Mouse (Mus musculus) heart, embryonic 14.5 days (tissue): ENCODE results near the gene Rab11b. TPM values are rescaled to one million over a fixed set of nuclear protein-coding genes. Genes with fewer than 3 reads are reported as not detected.

Experiments used
- ATAC-seq: fragments of 200-750 bp; cut with Nextera tagmentation; 2 replicates; pipeline ENCODE4 v1.8.0; 2017; ENCODE audit warnings: low read depth, moderate TSS enrichment; ENCODE audit not compliant: insufficient number of reproducible peaks, insufficient read depth, low FRiP score
- H3K27ac ChIP-seq, 2 experiments: fragments of 200-500 bp in 1 of 2; fragments of 300-500 bp in 1 of 2; sonication (generic) in 1 of 2; replicated peaks in 1 of 2; 2 replicates each; pipeline ENCODE4 v1.5.1; 2012 to 2014; ENCODE audit warnings: low read depth in 2 of 2, low read length in 2 of 2, control low read depth in 1 of 2, mild to moderate bottlenecking in 1 of 2, mixed read lengths in 1 of 2; ENCODE audit not compliant: control insufficient read depth in 1 of 2, insufficient read depth in 1 of 2
- H3K27me3 ChIP-seq: fragments of 300-500 bp; sonication (generic); 2 replicates; pipeline ENCODE4 v1.6.1; 2014; ENCODE audit warnings: mild to moderate bottlenecking, low read length, control low read depth; ENCODE audit not compliant: control insufficient read depth, insufficient read depth
- H3K36me3 ChIP-seq: fragments of 300-500 bp; sonication (generic); 2 replicates; pipeline ENCODE4 v1.6.1; 2014; ENCODE audit warnings: mild to moderate bottlenecking, control low read depth, low read length, mixed read lengths; ENCODE audit not compliant: control insufficient read depth, insufficient read depth
- H3K4me1 ChIP-seq, 2 experiments: fragments of 200-500 bp in 1 of 2; fragments of 300-500 bp in 1 of 2; sonication (generic) in 1 of 2; 2 replicates each; pipeline ENCODE4 v1.6.1; 2012 to 2014; ENCODE audit warnings: low read length in 2 of 2, control low read depth in 1 of 2, mixed read lengths in 1 of 2; ENCODE audit not compliant: control insufficient read depth in 2 of 2, insufficient read depth in 2 of 2
- H3K4me2 ChIP-seq: fragments of 300-500 bp; sonication (generic); 2 replicates; pipeline ENCODE4 v1.6.1; 2014; ENCODE audit warnings: mild to moderate bottlenecking, low read length
- H3K4me3 ChIP-seq, 2 experiments: fragments of 200-500 bp in 1 of 2; fragments of 300-500 bp in 1 of 2; sonication (generic) in 1 of 2; 2 replicates each; pipeline ENCODE4 v1.5.1; 2012 to 2014; ENCODE audit warnings: low read length in 2 of 2, mild to moderate bottlenecking in 2 of 2, control low read depth in 1 of 2, low read depth in 1 of 2, moderate library complexity in 1 of 2; ENCODE audit not compliant: control insufficient read depth in 1 of 2, insufficient read depth in 1 of 2
- H3K9ac ChIP-seq: fragments of 300-500 bp; sonication (generic); 2 replicates; pipeline ENCODE4 v1.6.1; 2014; ENCODE audit warnings: mild to moderate bottlenecking, low read length
- H3K9me3 ChIP-seq: fragments of 300-500 bp; sonication (generic); 2 replicates; pipeline ENCODE4 v1.6.1; 2016; ENCODE audit warnings: low read length, control low read depth; ENCODE audit not compliant: control insufficient read depth
- WGBS: fragments of 180-500 bp; shearing (Covaris S2); extraction: QIAGEN DNeasy Blood & Tissue Kit; methylation state at CpG from one replicate; pipeline ENCODE4 v1.1.7; 2014; 5-methylcytosine and 5-hydroxymethylcytosine counted together
- polyA plus RNA-seq: library from polyadenylated mRNA; unstranded; fragments of >200 nt; fragmentation: Nextera tagmentation; extraction: Ambion mirVana; gene quantifications from 2 replicates; pipeline ENCODE4 v1.2.1, GENCODE M21; 2014

Gene Rab11b
- polyA plus RNA-seq, 1 experiment from 2014 or later, result 300 TPM

DNA sequence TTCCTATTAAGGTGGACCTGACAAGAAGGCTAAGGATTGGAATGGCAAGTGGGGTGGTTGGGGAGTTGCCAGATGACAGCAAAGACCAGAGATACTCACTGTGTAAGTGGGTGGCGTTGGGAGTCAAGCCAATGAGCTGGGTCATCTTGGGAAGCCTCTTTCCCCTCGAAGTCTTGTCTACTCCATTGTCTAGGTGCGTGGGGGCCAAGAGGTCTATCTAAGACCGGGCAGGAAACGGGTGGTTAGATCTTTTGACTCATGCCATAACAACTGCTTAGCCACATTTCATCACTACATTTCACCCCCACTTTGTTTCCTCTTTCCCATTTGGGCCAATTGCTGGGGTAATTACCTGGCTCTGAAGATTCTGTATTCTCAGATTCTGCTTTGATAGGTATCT, 20.1 kb upstream of the Rab11b start:
- no peaks in the 10 kb centered on the region for H3K27me3 ChIP-seq
- 80% methylated on average over 5 of the region's 5 CpGs for WGBS
- H3K9ac ChIP-seq, result peak overlapping the region; percentile 65; the same call in 1 of the 2 replicates
- H3K9me3 ChIP-seq, result no peaks in the 10 kb centered on the region
- peak overlapping the region; percentile 80 for H3K4me2 ChIP-seq
- peak overlapping the region in 1 of 2 experiments; percentile 39; a peak in 3 of 4 replicates for H3K4me3 ChIP-seq
- peaks cover 42 to 59% of the 10 kb centered on the region in 2 experiments for H3K4me1 ChIP-seq
- peak overlapping the region in 1 of 2 experiments; percentile 84; a peak in 3 of 4 replicates for H3K27ac ChIP-seq
- ATAC-seq, result no peak
- peaks cover 25% of the 10 kb centered on the region for H3K36me3 ChIP-seq

DNA sequence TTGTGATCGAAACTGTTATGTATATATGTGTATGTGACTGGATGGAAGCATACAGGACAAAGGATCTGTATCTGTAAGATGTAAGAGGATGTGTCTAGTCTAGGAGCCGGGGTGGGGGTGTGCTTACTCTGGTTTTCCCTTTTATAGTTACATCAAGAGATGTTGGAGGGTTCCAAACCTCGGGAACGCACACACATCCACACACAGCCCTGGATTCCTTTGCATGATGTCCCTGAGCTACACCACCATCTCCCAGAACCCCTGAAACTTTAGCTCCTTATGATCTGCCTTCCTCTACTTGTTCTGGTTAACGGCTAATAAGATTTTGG, 19.6 kb upstream of the Rab11b start:
- ATAC-seq, result no peak
- 91% methylated on average over 5 of the region's 5 CpGs for WGBS
- H3K36me3 ChIP-seq, result peaks cover 30% of the 10 kb centered on the region
- peak overlapping the region in 1 of 2 experiments; percentile 39; a peak in 2 of 4 replicates for H3K4me3 ChIP-seq
- no peaks in the 10 kb centered on the region for H3K9me3 ChIP-seq
- no peak overlapping the region for H3K9ac ChIP-seq
- H3K27me3 ChIP-seq, result no peaks in the 10 kb centered on the region
- H3K27ac ChIP-seq, result peak overlapping the region in 1 of 2 experiments; percentile 84; a peak in 3 of 4 replicates
- peaks cover 42 to 59% of the 10 kb centered on the region in 2 experiments for H3K4me1 ChIP-seq
- H3K4me2 ChIP-seq, result peak overlapping the region; percentile 80

DNA sequence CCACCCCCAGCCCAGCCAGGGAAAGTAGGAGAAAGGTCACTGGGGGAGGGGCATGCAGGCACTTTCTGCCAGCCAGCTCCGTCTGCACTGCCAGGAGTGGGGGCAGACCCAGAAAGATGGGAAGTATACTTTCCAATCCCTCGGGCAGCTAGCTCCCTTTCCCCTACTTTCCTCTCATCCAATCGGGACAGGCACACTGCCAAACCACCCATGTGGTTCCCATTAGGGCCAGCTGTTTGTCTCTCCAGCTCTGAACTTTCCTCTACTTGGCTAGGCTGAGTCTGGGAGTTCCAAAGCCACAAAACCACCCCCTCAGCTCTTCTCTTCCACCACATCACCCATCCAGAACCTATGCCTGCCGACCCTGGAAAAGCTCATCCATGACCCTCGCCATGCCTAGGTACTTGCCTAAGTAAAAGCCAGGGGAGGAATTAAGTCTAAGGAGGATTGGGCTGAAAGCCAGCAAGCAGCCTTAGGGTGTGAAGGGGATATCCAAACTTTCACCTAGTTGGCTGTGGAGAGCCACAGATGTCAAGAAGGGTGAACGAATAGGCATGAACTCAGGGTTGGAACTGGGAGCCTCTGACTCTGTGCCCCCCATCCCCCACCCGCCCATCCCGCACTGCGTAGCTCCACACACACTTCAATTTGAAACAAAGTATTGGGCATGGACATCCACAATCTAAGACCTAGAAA, 19.1 kb upstream of the Rab11b start:
- H3K9me3 ChIP-seq, result no peaks in the 10 kb centered on the region
- 38% methylated on average over 9 of the region's 9 CpGs for WGBS
- H3K4me3 ChIP-seq, result peak overlapping the region; percentile 14 to 39; a peak in 3 of 4 replicates
- H3K36me3 ChIP-seq, result peaks cover 32% of the 10 kb centered on the region
- no peaks in the 10 kb centered on the region for H3K27me3 ChIP-seq
- H3K27ac ChIP-seq, result peak overlapping the region; percentile 84 to 89
- H3K9ac ChIP-seq, result peak overlapping the region; percentile 58
- H3K4me1 ChIP-seq, result peaks cover 42 to 59% of the 10 kb centered on the region in 2 experiments
- peak; percentile 83 for ATAC-seq
- H3K4me2 ChIP-seq, result peak overlapping the region; percentile 80

DNA sequence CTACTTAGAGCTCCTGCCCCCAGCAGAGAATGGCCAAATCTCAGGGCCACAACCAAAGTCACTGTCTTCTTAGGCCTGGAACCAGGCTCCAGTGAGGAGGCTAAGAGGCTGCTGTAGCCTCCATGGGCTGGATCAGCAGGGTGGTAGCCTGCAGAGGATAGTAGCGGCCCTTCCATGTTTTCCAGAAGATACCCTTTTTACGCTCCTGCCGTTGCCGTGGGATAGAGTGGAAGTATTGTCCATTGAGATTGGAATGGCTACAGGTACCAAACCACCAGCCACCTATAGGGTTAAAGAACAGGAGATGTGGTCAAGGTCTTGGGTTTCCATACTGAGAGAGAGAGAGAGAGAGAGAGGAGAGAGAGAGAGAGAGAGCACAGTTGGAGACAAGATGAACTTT, 15.0 kb upstream of the Rab11b start:
- Histone ChIP-seq H3K36me3 (peaks cover 32% of the 10 kb centered on the region), H3K27me3 (no peaks in the 10 kb centered on the region), H3K9ac (no peak overlapping the region), H3K9me3 (no peaks in the 10 kb centered on the region), H3K4me3 (no peak overlapping the region), H3K4me2 (no peak overlapping the region), H3K4me1 (peaks cover 18 to 22% of the 10 kb centered on the region in 2 experiments), H3K27ac (no peak overlapping the region)
- no peak for ATAC-seq
- WGBS, result 96% methylated on average over 4 of the region's 4 CpGs

DNA sequence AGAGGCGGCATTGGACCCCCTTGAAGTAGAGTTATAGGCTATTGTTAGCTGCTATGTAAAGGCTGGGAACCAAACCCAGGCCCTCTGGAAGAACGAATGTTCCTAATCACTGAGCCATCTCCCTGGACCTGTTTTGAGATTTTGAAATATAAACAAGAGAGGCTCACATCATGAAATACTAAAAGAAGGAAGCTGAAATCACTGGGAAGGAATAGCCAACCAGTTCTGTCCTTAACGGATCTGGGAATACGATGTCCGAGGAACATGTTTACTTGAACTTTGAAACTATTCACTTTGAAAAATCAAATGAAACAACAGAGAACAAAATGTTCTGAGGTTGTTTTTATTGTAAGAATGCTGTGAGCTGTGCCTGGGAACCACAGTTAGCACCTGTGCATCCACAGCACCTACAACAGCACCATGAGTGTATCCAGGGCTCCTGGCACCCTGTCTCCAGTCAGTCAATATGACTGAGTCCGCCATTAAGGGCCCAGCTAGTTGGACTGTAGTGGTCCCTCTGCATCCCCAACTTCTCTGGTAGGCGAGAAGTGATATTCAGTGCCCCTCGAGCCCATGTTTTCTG, 14.3 kb upstream of the Rab11b start:
- WGBS, result 87% methylated on average over 8 of the region's 8 CpGs
- H3K27me3 ChIP-seq, result no peaks in the 10 kb centered on the region
- no peak overlapping the region for H3K4me2 ChIP-seq
- H3K9ac ChIP-seq, result no peak overlapping the region
- no peak for ATAC-seq
- no peak overlapping the region for H3K4me3 ChIP-seq
- H3K27ac ChIP-seq, result no peak overlapping the region
- H3K36me3 ChIP-seq, result peaks cover 32% of the 10 kb centered on the region
- no peaks in the 10 kb centered on the region for H3K9me3 ChIP-seq
- H3K4me1 ChIP-seq, result peaks cover 13 to 16% of the 10 kb centered on the region in 2 experiments

DNA sequence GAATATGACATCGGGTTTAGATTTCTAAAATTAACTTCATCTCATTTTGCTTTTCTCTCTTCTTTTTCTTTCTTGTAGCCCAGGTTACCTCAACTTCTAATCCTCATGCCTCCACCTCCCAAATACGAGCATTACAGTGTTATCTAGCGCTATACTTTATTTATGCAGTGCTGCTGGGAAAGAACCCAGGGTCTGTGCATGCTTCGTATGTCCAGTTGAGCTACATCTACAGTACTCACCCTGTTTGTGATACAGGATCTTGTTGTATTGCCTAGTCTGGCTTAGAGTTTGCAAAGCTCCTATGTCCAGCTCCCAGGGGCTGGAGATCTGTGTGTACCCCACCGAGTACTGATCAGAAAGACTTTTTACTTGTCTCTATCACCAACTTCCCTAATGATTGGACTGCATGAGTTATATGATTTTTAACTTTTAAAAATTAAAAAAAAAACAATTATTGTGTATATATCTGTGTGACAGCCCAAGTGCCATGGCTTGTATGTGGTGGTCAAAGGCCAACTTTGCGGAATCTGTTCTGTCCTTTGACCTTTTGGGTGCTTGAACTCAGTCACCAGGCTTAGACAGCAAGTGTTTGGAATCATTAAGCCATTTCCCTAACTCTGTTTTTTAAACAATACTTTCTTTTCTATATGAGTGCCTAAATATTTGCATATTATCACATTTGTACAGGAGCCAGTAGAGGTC, 13.7 kb upstream of the Rab11b start:
- 82% methylated on average over 6 of the region's 6 CpGs for WGBS
- Histone ChIP-seq H3K4me3 (no peak overlapping the region), H3K9ac (no peak overlapping the region), H3K27ac (no peak overlapping the region), H3K36me3 (peaks cover 32% of the 10 kb centered on the region), H3K4me2 (no peak overlapping the region), H3K27me3 (no peaks in the 10 kb centered on the region), H3K9me3 (no peaks in the 10 kb centered on the region), H3K4me1 (peaks cover 8 to 10% of the 10 kb centered on the region in 2 experiments)
- ATAC-seq, result no peak

DNA sequence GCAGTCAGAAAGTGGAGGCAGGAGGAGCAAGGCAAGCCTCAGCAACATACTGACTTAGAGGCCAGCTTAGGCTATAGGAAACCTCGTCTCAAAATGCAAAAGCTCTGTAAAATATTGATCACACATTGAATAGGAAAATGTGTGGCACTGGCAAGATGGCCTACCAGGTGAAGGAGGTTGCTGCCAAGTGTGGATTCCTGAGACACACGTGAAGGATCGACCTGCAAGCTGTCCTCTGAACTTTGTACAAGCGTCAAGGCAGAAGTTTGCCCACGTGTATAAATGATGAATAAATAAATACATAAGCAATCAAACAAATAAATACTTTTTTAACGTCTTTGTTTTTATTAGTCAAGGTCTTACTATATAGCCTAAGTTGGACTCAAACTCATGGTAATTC, 13.1 kb upstream of the Rab11b start:
- Histone ChIP-seq H3K36me3 (peaks cover 32% of the 10 kb centered on the region), H3K27ac (no peak overlapping the region), H3K4me1 (peaks cover 2 to 4% of the 10 kb centered on the region in 2 experiments), H3K4me2 (no peak overlapping the region), H3K27me3 (no peaks in the 10 kb centered on the region), H3K9ac (no peak overlapping the region), H3K9me3 (no peaks in the 10 kb centered on the region), H3K4me3 (no peak overlapping the region)
- ATAC-seq, result no peak
- WGBS, result 80% methylated on average over 6 of the region's 6 CpGs
